Mouse (Mus musculus): ENCODE data around the gene Gdi2. TPM values are rescaled to one million over a fixed set of nuclear protein-coding genes. Genes with fewer than 3 reads are reported as not detected.
"Not testable (repeated sequence)": the region's sequence is repeated elsewhere in the genome, so short reads cannot be mapped to it uniquely, and the experiment has no call there.

Gene Gdi2
- polyA plus RNA-seq, 1 experiment from 2014 or later = 323 TPM

GRCm38 (mm10) chr13:3523946-3524345, 13.9 kb upstream of the Gdi2 start:
- Histone ChIP-seq H3K36me3 (ENCODE audit: insufficient read depth, low read length) (no peaks in the 10 kb centered on the region), H3K4me2 (replicated peaks; ENCODE audit: low read depth, low read length) (no peak overlapping the region), H3K9ac (replicated peaks; ENCODE audit: low read depth) (no peak overlapping the region), H3K4me3 (ENCODE audit: low read depth, low read length) (no peak overlapping the region), H3K4me1 (ENCODE audit: insufficient read depth, low read depth, low read length) (no peaks in the 10 kb centered on the region), H3K9me3 (ENCODE audit: low read length) (no peaks in the 10 kb centered on the region), H3K27me3 (replicated peaks; ENCODE audit: insufficient read depth, low read length) (no peaks in the 10 kb centered on the region), H3K27ac (ENCODE audit: low read length) (no peak overlapping the region)
- WGBS = 48% methylated on average over 1 of the region's 1 CpGs
- TF ChIP-seq CTCF (IDR thresholded peaks at IDR 0.05) (no peak), EP300 (IDR thresholded peaks at IDR 0.05) (no peak)
- no peak for ATAC-seq
- DNase-seq (ENCODE audit: low spot score) = no peak

GRCm38 (mm10) chr13:3525611-3526051, 12.2 kb upstream of the Gdi2 start:
- no peaks in the 10 kb centered on the region for H3K9me3 ChIP-seq (ENCODE audit: low read length)
- H3K36me3 ChIP-seq (ENCODE audit: insufficient read depth, low read length) = no peaks in the 10 kb centered on the region
- no peak overlapping the region for H3K4me2 ChIP-seq (replicated peaks; ENCODE audit: low read depth, low read length)
- ATAC-seq (no peak), DNase-seq (ENCODE audit: low spot score) (no peak)
- no peak overlapping the region for H3K9ac ChIP-seq (replicated peaks; ENCODE audit: low read depth)
- 32% methylated on average over 4 of the region's 4 CpGs for WGBS
- H3K27ac ChIP-seq (ENCODE audit: low read length) = no peak overlapping the region
- H3K4me1 ChIP-seq (ENCODE audit: insufficient read depth, low read depth, low read length) = no peaks in the 10 kb centered on the region
- H3K4me3 ChIP-seq (ENCODE audit: low read depth, low read length) = no peak overlapping the region
- TF ChIP-seq CTCF (IDR thresholded peaks at IDR 0.05) (no peak), EP300 (IDR thresholded peaks at IDR 0.05) (no peak)
- no peaks in the 10 kb centered on the region for H3K27me3 ChIP-seq (replicated peaks; ENCODE audit: insufficient read depth, low read length)

GRCm38 (mm10) chr13:3526328-3526727, 11.5 kb upstream of the Gdi2 start:
- no peaks in the 10 kb centered on the region for H3K27me3 ChIP-seq (replicated peaks; ENCODE audit: insufficient read depth, low read length)
- H3K4me1 ChIP-seq (ENCODE audit: insufficient read depth, low read depth, low read length) = no peaks in the 10 kb centered on the region
- ATAC-seq (peak; percentile 32; the same call in 1 of the 2 replicates), DNase-seq (ENCODE audit: low spot score) (peak; percentile 46)
- H3K9me3 ChIP-seq (ENCODE audit: low read length) = no peaks in the 10 kb centered on the region
- no peaks in the 10 kb centered on the region for H3K36me3 ChIP-seq (ENCODE audit: insufficient read depth, low read length)
- H3K9ac ChIP-seq (replicated peaks; ENCODE audit: low read depth) = no peak overlapping the region
- no peak for TF ChIP-seq EP300 (IDR thresholded peaks at IDR 0.05)
- no peak overlapping the region for H3K4me2 ChIP-seq (replicated peaks; ENCODE audit: low read depth, low read length)
- no peak overlapping the region for H3K27ac ChIP-seq (ENCODE audit: low read length)
- 71% methylated on average over 8 of the region's 8 CpGs for WGBS
- H3K4me3 ChIP-seq (ENCODE audit: low read depth, low read length) = no peak overlapping the region

GRCm38 (mm10) chr13:3530451-3530850, 7.4 kb upstream of the Gdi2 start:
- WGBS = 43% methylated on average over 3 of the region's 3 CpGs
- H3K9me3 ChIP-seq (ENCODE audit: low read length) = no peaks in the 10 kb centered on the region
- H3K27ac ChIP-seq (ENCODE audit: low read length) = no peak overlapping the region
- H3K4me1 ChIP-seq (ENCODE audit: insufficient read depth, low read depth, low read length) = no peaks in the 10 kb centered on the region
- no peaks in the 10 kb centered on the region for H3K27me3 ChIP-seq (replicated peaks; ENCODE audit: insufficient read depth, low read length)
- no peak overlapping the region for H3K4me3 ChIP-seq (ENCODE audit: low read depth, low read length)
- no peak overlapping the region for H3K4me2 ChIP-seq (replicated peaks; ENCODE audit: low read depth, low read length)
- no peaks in the 10 kb centered on the region for H3K36me3 ChIP-seq (ENCODE audit: insufficient read depth, low read length)
- no peak for TF ChIP-seq CTCF (IDR thresholded peaks at IDR 0.05)
- no peak for TF ChIP-seq EP300 (IDR thresholded peaks at IDR 0.05)
- H3K9ac ChIP-seq (replicated peaks; ENCODE audit: low read depth) = no peak overlapping the region
- ATAC-seq (no peak), DNase-seq (ENCODE audit: low spot score) (no peak)

- H3K27me3 ChIP-seq (replicated peaks; ENCODE audit: insufficient read depth, low read length); H3K4me2 ChIP-seq (replicated peaks; ENCODE audit: low read depth, low read length); ATAC-seq; H3K36me3 ChIP-seq (ENCODE audit: insufficient read depth, low read length); H3K9me3 ChIP-seq (ENCODE audit: low read length); H3K4me1 ChIP-seq (ENCODE audit: insufficient read depth, low read depth, low read length); H3K27ac ChIP-seq (ENCODE audit: low read length); H3K4me3 ChIP-seq (ENCODE audit: low read depth, low read length); H3K9ac ChIP-seq (replicated peaks; ENCODE audit: low read depth); DNase-seq (ENCODE audit: low spot score): not testable (repeated sequence)
- 62% methylated on average over 2 of the region's 2 CpGs for WGBS
Observed at GRCm38 (mm10) chr13:3531176-3531575, 6.7 kb upstream of the Gdi2 start.

GRCm38 (mm10) chr13:3531692-3532320, 6.1 kb upstream of the Gdi2 start:
- Histone ChIP-seq H3K4me1 (ENCODE audit: insufficient read depth, low read depth, low read length) (peaks cover under 1% of the 10 kb centered on the region; the same call in 1 of the 2 replicates), H3K9ac (replicated peaks; ENCODE audit: low read depth) (no peak overlapping the region), H3K36me3 (ENCODE audit: insufficient read depth, low read length) (no peaks in the 10 kb centered on the region), H3K9me3 (ENCODE audit: low read length) (no peaks in the 10 kb centered on the region), H3K27me3 (replicated peaks; ENCODE audit: insufficient read depth, low read length) (no peaks in the 10 kb centered on the region), H3K4me2 (replicated peaks; ENCODE audit: low read depth, low read length) (no peak overlapping the region), H3K27ac (ENCODE audit: low read length) (no peak overlapping the region), H3K4me3 (ENCODE audit: low read depth, low read length) (no peak overlapping the region)
- DNase-seq (ENCODE audit: low spot score) (no peak), ATAC-seq (peak; percentile 26; the same call in 1 of the 2 replicates)
- 53% methylated on average over 10 of the region's 10 CpGs for WGBS
- no peak for TF ChIP-seq CTCF (IDR thresholded peaks at IDR 0.05)

GRCm38 (mm10) chr13:3532451-3532850, 5.4 kb upstream of the Gdi2 start:
- TF ChIP-seq CTCF (IDR thresholded peaks at IDR 0.05) = no peak
- TF ChIP-seq EP300 (IDR thresholded peaks at IDR 0.05) = no peak
- Histone ChIP-seq H3K4me3 (ENCODE audit: low read depth, low read length) (no peak overlapping the region), H3K27ac (ENCODE audit: low read length) (no peak overlapping the region), H3K4me1 (ENCODE audit: insufficient read depth, low read depth, low read length) (peaks cover 6% of the 10 kb centered on the region; the same call in 1 of the 2 replicates), H3K9me3 (ENCODE audit: low read length) (no peaks in the 10 kb centered on the region), H3K36me3 (ENCODE audit: insufficient read depth, low read length) (no peaks in the 10 kb centered on the region), H3K9ac (replicated peaks; ENCODE audit: low read depth) (no peak overlapping the region), H3K4me2 (replicated peaks; ENCODE audit: low read depth, low read length) (no peak overlapping the region), H3K27me3 (replicated peaks; ENCODE audit: insufficient read depth, low read length) (no peaks in the 10 kb centered on the region)
- WGBS = 57% methylated on average over 4 of the region's 4 CpGs
- no peak for ATAC-seq
- DNase-seq (ENCODE audit: low spot score) = no peak

All from lung, postnatal 0 days (tissue).